Mouse (Mus musculus): ENCODE data around the gene Gast. TPM values are rescaled to one million over a fixed set of nuclear protein-coding genes. Genes with fewer than 3 reads are reported as not detected.
A peak's percentile ranks its signal among the peaks of the same experiment; 100 is the strongest.
"Not testable (repeated sequence)": the region's sequence is repeated elsewhere in the genome, so short reads cannot be mapped to it uniquely, and the experiment has no call there.

Gast gene
- polyA plus RNA-seq, 1 experiment: not detected

DNA sequence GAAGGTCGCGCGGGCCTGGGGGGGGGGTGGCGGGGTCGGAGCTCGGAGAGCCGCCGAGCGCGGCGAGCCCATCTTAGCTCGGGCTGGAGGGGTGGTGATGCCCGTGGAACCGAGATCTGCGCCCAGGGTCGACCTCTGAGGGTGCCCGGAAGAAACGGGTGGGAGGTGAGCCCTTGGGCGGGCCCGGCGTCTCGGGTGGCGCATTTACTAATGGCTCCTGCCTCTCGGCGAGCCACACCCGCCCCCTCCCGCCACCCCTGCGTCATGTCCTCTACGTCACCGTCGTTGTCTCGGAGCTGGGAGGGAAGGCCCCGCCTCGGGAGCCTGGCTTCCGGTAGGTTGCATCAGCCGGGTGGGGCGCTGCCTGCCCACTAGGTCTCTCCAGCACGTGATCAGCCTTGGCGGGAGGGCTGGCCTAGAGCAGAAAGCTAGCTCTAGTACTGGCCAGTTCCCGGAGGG, 14.0 kb upstream of the Gast start:
- peak; percentile 80 for TF ChIP-seq CEBPB (IDR thresholded peaks at IDR 0.05; ENCODE audit: insufficient read depth, poor library complexity, severe bottlenecking)
- TF ChIP-seq MYOG (IDR thresholded peaks at IDR 0.05; ENCODE audit: control insufficient read depth in 1 of 3, insufficient read depth in 1 of 3, insufficient read length in 2 of 3, low read depth in 2 of 3): peak in 1 of 3 experiments; percentile 5
- peak; percentile 63 for TF ChIP-seq MAX (IDR thresholded peaks at IDR 0.05; ENCODE audit: low read depth)
- peak; percentile 98 for TF ChIP-seq USF1 (IDR thresholded peaks at IDR 0.05; ENCODE audit: low read depth)
- TF ChIP-seq E2F4 (IDR thresholded peaks at IDR 0.05; ENCODE audit: insufficient read depth): peak; percentile 64
- TF ChIP-seq REST (IDR thresholded peaks at IDR 0.05; ENCODE audit: insufficient read depth, insufficient read length): no peak
- peak; percentile 98 for TF ChIP-seq POLR2AphosphoS2 (IDR thresholded peaks at IDR 0.05; ENCODE audit: insufficient read length, low read depth)
- TF ChIP-seq SRF (IDR thresholded peaks at IDR 0.05; ENCODE audit: control insufficient read depth, insufficient read length, low read depth): peak; percentile 69
- no peak for TF ChIP-seq TCF12 (IDR thresholded peaks at IDR 0.05; ENCODE audit: insufficient read depth, poor library complexity, severe bottlenecking)
- no peak for TF ChIP-seq MYOD1 (IDR thresholded peaks at IDR 0.05; ENCODE audit: control insufficient read depth in 1 of 3, insufficient read length in 2 of 3, low read depth in 2 of 3)
- TF ChIP-seq POLR2A (IDR thresholded peaks at IDR 0.05; ENCODE audit: insufficient read length, low read depth): peak; percentile 88
- TF ChIP-seq TCF3 (IDR thresholded peaks at IDR 0.05; ENCODE audit: insufficient read length, low read depth): no peak
- Histone ChIP-seq H3K4me2 (ENCODE audit: low read depth) (peak overlapping the region; percentile 97), H3K4me3 (peak overlapping the region; percentile 95), H3ac (ENCODE audit: control insufficient read depth, insufficient read length) (peak overlapping the region; percentile 67), H3K36me3 (ENCODE audit: control insufficient read depth, insufficient read depth) (peaks cover 26% of the 10 kb centered on the region), H3K79me2 (ENCODE audit: control insufficient read depth, insufficient read depth) (peaks cover 9% of the 10 kb centered on the region), H3K27me3 (ENCODE audit: control insufficient read depth, insufficient read depth, insufficient read length) (peaks cover 3% of the 10 kb centered on the region)

DNA sequence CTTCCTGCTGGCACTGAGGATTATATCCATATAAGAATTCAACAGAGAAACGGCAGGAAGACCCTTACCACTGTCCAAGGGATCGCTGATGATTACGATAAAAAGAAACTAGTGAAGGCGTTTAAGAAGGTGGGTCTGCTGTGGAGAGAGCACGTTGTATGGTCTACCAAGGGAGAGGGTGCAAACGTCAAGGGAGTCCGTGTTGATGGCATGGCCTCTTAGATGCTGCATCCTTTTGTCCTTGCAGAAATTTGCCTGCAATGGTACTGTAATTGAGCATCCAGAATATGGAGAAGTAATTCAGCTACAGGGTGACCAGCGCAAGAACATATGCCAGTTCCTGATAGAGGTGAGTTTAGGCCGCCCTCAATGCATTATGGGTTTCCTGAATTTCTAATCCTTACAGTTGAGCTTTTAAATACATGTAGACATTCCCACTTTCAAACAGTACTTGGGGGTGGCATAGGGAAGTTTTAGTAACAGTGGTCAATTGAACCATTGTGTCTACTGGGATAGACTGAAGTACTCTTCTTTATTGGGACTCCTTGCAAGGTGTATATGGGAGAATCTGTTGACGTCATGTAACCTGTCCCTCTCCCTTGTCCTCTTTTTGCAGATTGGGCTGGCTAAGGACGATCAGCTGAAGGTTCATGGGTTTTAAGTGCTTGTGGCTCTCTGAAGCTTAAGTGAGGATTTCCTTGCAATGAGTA, 13.4 kb upstream of the Gast start:
- Histone ChIP-seq H3K36me3 (ENCODE audit: control insufficient read depth, insufficient read depth) (peaks cover 26% of the 10 kb centered on the region), H3K4me3 (peak overlapping the region; percentile 95), H3K4me2 (ENCODE audit: low read depth) (peak overlapping the region; percentile 97), H3ac (ENCODE audit: control insufficient read depth, insufficient read length) (peak overlapping the region; percentile 67)
- H3K27me3 ChIP-seq (ENCODE audit: control insufficient read depth, insufficient read depth, insufficient read length); H3K79me2 ChIP-seq (ENCODE audit: control insufficient read depth, insufficient read depth): not testable (repeated sequence)

DNA sequence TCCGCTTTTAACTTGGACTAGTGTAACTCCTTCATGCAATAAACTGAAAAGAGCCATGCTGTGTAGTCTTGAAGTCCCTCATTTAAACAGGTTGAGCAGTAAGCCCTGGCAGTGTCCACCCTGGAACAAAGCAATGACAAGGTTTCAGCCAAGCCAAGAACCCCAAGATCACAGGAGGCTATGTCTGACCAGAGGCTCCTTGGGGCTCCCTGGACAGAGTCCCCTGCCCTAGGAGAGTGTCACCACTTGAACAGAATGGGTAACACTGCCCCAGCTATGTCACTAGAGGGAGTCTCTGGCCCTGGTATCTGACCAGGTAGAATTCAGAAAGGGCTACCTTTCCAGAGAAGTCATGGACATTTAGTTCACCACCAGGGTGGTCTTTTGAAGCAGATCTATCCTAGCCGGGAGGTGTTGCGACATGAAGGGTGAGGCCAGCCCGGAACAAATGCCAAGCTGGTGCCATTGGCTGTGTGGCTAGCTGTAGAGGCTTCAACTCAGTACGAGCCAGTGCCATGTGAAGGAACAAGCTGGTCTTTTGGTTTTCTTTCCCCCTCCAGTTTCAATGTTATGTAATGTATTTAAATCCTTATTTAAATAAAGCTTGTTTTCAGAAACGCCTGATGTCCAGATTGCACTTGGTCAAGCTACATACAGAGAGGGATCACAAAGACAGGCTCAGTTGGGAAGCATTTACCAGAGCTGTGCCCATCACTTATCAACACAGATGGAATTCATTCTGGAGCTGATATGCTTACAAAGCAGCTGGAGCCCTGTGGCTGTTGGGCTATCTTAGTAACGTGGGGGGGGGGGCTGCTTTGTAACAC, 12.5 kb upstream of the Gast start:
- H3K4me3 ChIP-seq: peak overlapping the region; percentile 95
- H3K79me2 ChIP-seq (ENCODE audit: control insufficient read depth, insufficient read depth); H3K27me3 ChIP-seq (ENCODE audit: control insufficient read depth, insufficient read depth, insufficient read length): not testable (repeated sequence)
- peak overlapping the region; percentile 67 for H3ac ChIP-seq (ENCODE audit: control insufficient read depth, insufficient read length)
- peaks cover 26% of the 10 kb centered on the region for H3K36me3 ChIP-seq (ENCODE audit: control insufficient read depth, insufficient read depth)
- TF ChIP-seq POLR2AphosphoS2 (IDR thresholded peaks at IDR 0.05; ENCODE audit: insufficient read length, low read depth) (peak; percentile 79), CEBPB (IDR thresholded peaks at IDR 0.05; ENCODE audit: insufficient read depth, poor library complexity, severe bottlenecking) (0 out of 2 replicates have a peak, but pooled peaks have one; percentile 39), POLR2A (IDR thresholded peaks at IDR 0.05; ENCODE audit: insufficient read length, low read depth) (peak; percentile 48)
- H3K4me2 ChIP-seq (ENCODE audit: low read depth): peak overlapping the region; percentile 97

DNA sequence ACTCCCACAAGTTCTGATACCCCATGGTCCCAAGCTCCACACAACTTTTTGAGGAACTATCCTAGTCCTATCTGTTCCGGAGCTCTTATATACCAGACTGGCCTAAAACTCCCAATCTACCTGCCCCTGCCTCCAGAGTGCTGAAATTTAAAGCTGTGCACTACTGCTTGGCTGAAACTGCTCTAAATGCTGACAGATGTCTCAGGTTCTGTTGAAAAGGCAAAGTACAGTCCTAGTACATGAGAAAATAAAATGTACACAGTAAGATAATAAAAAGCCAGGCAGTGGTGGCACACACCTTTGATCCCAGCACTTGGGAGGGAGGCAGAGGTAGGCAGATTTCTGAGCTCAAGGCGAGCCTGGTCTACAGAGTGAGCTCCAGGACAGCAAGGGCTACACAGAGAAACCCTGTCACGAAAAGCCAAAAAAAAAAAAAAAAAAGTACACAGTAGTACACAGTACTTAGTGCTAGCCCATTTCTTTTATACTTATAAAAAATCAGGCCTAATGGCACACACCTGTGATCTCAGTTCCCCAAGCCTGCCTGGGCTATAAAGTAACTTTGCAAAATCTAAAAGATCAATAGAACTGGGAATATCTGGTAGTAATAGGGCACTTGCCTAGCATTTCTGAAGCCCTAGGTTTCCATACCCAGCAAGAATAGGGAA, 11.5 kb upstream of the Gast start:
- TF ChIP-seq CEBPB (IDR thresholded peaks at IDR 0.05; ENCODE audit: insufficient read depth, poor library complexity, severe bottlenecking): no peak
- TF ChIP-seq USF1 (IDR thresholded peaks at IDR 0.05; ENCODE audit: low read depth): no peak
- TF ChIP-seq POLR2AphosphoS2 (IDR thresholded peaks at IDR 0.05; ENCODE audit: insufficient read length, low read depth): no peak
- no peak for TF ChIP-seq E2F4 (IDR thresholded peaks at IDR 0.05; ENCODE audit: insufficient read depth)
- no peak for TF ChIP-seq SRF (IDR thresholded peaks at IDR 0.05; ENCODE audit: control insufficient read depth, insufficient read length, low read depth)
- no peak for TF ChIP-seq REST (IDR thresholded peaks at IDR 0.05; ENCODE audit: insufficient read depth, insufficient read length)
- Histone ChIP-seq H3K27me3 (ENCODE audit: control insufficient read depth, insufficient read depth, insufficient read length) (no peaks in the 10 kb centered on the region), H3K79me2 (ENCODE audit: control insufficient read depth, insufficient read depth) (peaks cover 9% of the 10 kb centered on the region), H3K4me3 (peak overlapping the region; percentile 95), H3K36me3 (ENCODE audit: control insufficient read depth, insufficient read depth) (peaks cover 26% of the 10 kb centered on the region), H3K4me2 (ENCODE audit: low read depth) (peak overlapping the region; percentile 97), H3ac (ENCODE audit: control insufficient read depth, insufficient read length) (no peak overlapping the region)

DNA sequence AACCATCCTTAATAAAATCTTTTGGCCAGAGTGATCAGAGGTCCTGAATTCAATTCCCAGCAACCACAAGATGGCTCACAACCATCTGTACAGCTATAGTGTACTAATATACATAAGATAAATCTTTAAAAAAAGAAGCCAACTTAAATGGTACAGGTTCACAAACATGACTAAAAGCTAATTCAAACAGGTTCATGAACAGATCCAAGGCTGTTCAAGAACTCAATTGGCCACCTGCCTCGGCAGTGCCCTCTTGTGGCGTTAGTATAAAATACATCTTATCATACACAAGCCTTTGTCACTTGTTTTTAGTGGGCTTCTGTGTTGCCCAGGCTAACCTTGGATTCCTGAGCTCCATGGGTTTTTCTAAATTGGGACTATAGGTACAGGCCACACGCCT, 10.6 kb upstream of the Gast start:
- peak; percentile 71 for TF ChIP-seq POLR2AphosphoS2 (IDR thresholded peaks at IDR 0.05; ENCODE audit: insufficient read length, low read depth)
- TF ChIP-seq MYOD1 (IDR thresholded peaks at IDR 0.05; ENCODE audit: control insufficient read depth in 1 of 3, insufficient read length in 2 of 3, low read depth in 2 of 3): no peak
- TF ChIP-seq CEBPB (IDR thresholded peaks at IDR 0.05; ENCODE audit: insufficient read depth, poor library complexity, severe bottlenecking): no peak
- TF ChIP-seq POLR2A (IDR thresholded peaks at IDR 0.05; ENCODE audit: insufficient read length, low read depth): peak; percentile 37
- TF ChIP-seq REST (IDR thresholded peaks at IDR 0.05; ENCODE audit: insufficient read depth, insufficient read length): no peak
- TF ChIP-seq TCF12 (IDR thresholded peaks at IDR 0.05; ENCODE audit: insufficient read depth, poor library complexity, severe bottlenecking): no peak
- Histone ChIP-seq H3K4me3 (no peak overlapping the region), H3ac (ENCODE audit: control insufficient read depth, insufficient read length) (no peak overlapping the region), H3K4me2 (ENCODE audit: low read depth) (no peak overlapping the region), H3K27me3 (ENCODE audit: control insufficient read depth, insufficient read depth, insufficient read length) (no peaks in the 10 kb centered on the region), H3K79me2 (ENCODE audit: control insufficient read depth, insufficient read depth) (peaks cover 9% of the 10 kb centered on the region), H3K36me3 (ENCODE audit: control insufficient read depth, insufficient read depth) (peaks cover 26% of the 10 kb centered on the region)

Data from myocyte (in vitro differentiated cells).